Comparison of ENCODE assay signal across 7 mouse cellular contexts in genomic region chr1:133492986-133493741, GRCm38 (mm10).
A peak's percentile ranks its signal among the peaks of the same experiment; 100 is the strongest.
DNase-seq lines count a peak whose midpoint lies in the region; ATAC-seq lines count a peak whose summit lies in the region.

No protein-coding gene starts in this region.

- ATAC-seq in embryonic facial prominence, embryonic 14.5 days (ENCODE audit: low read depth): peak; percentile 67
- peak; percentile 75 for ATAC-seq in heart, embryonic 15.5 days (replicated peaks; ENCODE audit: insufficient number of reproducible peaks, insufficient read depth, low FRiP score, low read depth)
- peak; percentile 83 for ATAC-seq in kidney, embryonic 16.5 days (ENCODE audit: low FRiP score, low TSS enrichment)
- ATAC-seq in liver, embryonic 15.5 days (ENCODE audit: insufficient read depth): peak; percentile 34; the same call in 1 of the 2 replicates
- peak; percentile 74 for ATAC-seq in neural tube, embryonic 12.5 days (ENCODE audit: low FRiP score, low read depth)

- no peaks in the 10 kb centered on the region for H3K9me3 ChIP-seq in embryonic facial prominence, embryonic 14.5 days (ENCODE audit: control insufficient read depth, low read length)
- H3K9me3 ChIP-seq in heart, embryonic 15.5 days (replicated peaks): no peaks in the 10 kb centered on the region
- no peaks in the 10 kb centered on the region for H3K9me3 ChIP-seq in kidney, embryonic 16.5 days (ENCODE audit: low read length)
- no peaks in the 10 kb centered on the region for H3K9me3 ChIP-seq in liver, embryonic 15.5 days (replicated peaks)
- no peaks in the 10 kb centered on the region for H3K9me3 ChIP-seq in neural tube, embryonic 12.5 days

- H3K27me3 ChIP-seq in embryonic facial prominence, embryonic 14.5 days (replicated peaks; ENCODE audit: control insufficient read depth, insufficient read depth, low read length): no peaks in the 10 kb centered on the region
- no peaks in the 10 kb centered on the region for H3K27me3 ChIP-seq in heart, embryonic 15.5 days
- H3K27me3 ChIP-seq in kidney, embryonic 16.5 days (ENCODE audit: insufficient read depth, low read length): no peaks in the 10 kb centered on the region
- peaks cover 9% of the 10 kb centered on the region; the same call in 1 of the 2 replicates for H3K27me3 ChIP-seq in liver, embryonic 15.5 days
- no peaks in the 10 kb centered on the region for H3K27me3 ChIP-seq in neural tube, embryonic 12.5 days (replicated peaks)

- DNase-seq in adrenal gland, postnatal 36 days: peak; percentile 49 to 69
- DNase-seq in embryonic facial prominence, embryonic 14.5 days (ENCODE audit: low spot score): peak; percentile 83
- DNase-seq in thymus, postnatal 0 days (ENCODE audit: low spot score): peak; percentile 58

- peak overlapping the region; percentile 75 for H3K9ac ChIP-seq in embryonic facial prominence, embryonic 14.5 days (ENCODE audit: low read depth, low read length)
- peak overlapping the region; percentile 64 for H3K9ac ChIP-seq in heart, embryonic 15.5 days
- H3K9ac ChIP-seq in kidney, embryonic 16.5 days (replicated peaks; ENCODE audit: low read length): peak overlapping the region; percentile 75
- H3K9ac ChIP-seq in liver, embryonic 15.5 days: 0 out of 2 replicates have a peak overlapping the region, but pooled peaks have one; percentile 6
- H3K9ac ChIP-seq in neural tube, embryonic 12.5 days: peak overlapping the region; percentile 55

- peak overlapping the region; percentile 95 for H3K4me2 ChIP-seq in embryonic facial prominence, embryonic 14.5 days (ENCODE audit: low read depth, low read length)
- peak overlapping the region; percentile 83 for H3K4me2 ChIP-seq in heart, embryonic 15.5 days
- peak overlapping the region; percentile 71 for H3K4me2 ChIP-seq in kidney, embryonic 16.5 days (replicated peaks; ENCODE audit: low read depth, low read length)
- H3K4me2 ChIP-seq in liver, embryonic 15.5 days: peak overlapping the region; percentile 69
- peak overlapping the region; percentile 67 for H3K4me2 ChIP-seq in neural tube, embryonic 12.5 days (replicated peaks)

- 1% methylated on average over 28 of the region's 29 CpGs for WGBS in embryonic facial prominence, embryonic 14.5 days
- 2% methylated on average over 29 of the region's 29 CpGs for WGBS in heart, embryonic 15.5 days
- WGBS in kidney, embryonic 16.5 days: 2% methylated on average over 29 of the region's 29 CpGs
- 3% methylated on average over 29 of the region's 29 CpGs for WGBS in liver, embryonic 15.5 days (ENCODE audit: insufficient replicate concordance)
- under 1% methylated on average over 29 of the region's 29 CpGs for WGBS in neural tube, embryonic 12.5 days

- H3K27ac ChIP-seq in embryonic facial prominence, embryonic 14.5 days (replicated peaks; ENCODE audit: low read depth, low read length): peak overlapping the region; percentile 88
- peak overlapping the region; percentile 81 for H3K27ac ChIP-seq in heart, embryonic 15.5 days
- peak overlapping the region; percentile 95 for H3K27ac ChIP-seq in kidney, embryonic 16.5 days (ENCODE audit: low read length)
- no peak overlapping the region for H3K27ac ChIP-seq in liver, embryonic 15.5 days (replicated peaks)
- H3K27ac ChIP-seq in neural tube, embryonic 12.5 days: peak overlapping the region; percentile 96

- H3K36me3 ChIP-seq in embryonic facial prominence, embryonic 14.5 days (ENCODE audit: control insufficient read depth, insufficient read depth, low read length): no peaks in the 10 kb centered on the region
- no peaks in the 10 kb centered on the region for H3K36me3 ChIP-seq in heart, embryonic 15.5 days
- H3K36me3 ChIP-seq in kidney, embryonic 16.5 days (ENCODE audit: insufficient read depth, low read length): no peaks in the 10 kb centered on the region
- no peaks in the 10 kb centered on the region for H3K36me3 ChIP-seq in liver, embryonic 15.5 days (replicated peaks)
- H3K36me3 ChIP-seq in neural tube, embryonic 12.5 days: no peaks in the 10 kb centered on the region

- H3K4me1 ChIP-seq in embryonic facial prominence, embryonic 14.5 days (ENCODE audit: control insufficient read depth, insufficient read depth, low read length): peaks cover 14% of the 10 kb centered on the region
- peaks cover 24% of the 10 kb centered on the region for H3K4me1 ChIP-seq in heart, embryonic 15.5 days (replicated peaks)
- H3K4me1 ChIP-seq in kidney, embryonic 16.5 days (ENCODE audit: insufficient read depth, low read length): peaks cover 27% of the 10 kb centered on the region
- H3K4me1 ChIP-seq in liver, embryonic 15.5 days (replicated peaks): peaks cover 12% of the 10 kb centered on the region
- H3K4me1 ChIP-seq in neural tube, embryonic 12.5 days: peaks cover 23% of the 10 kb centered on the region

- peak overlapping the region; percentile 44 for H3K4me3 ChIP-seq in embryonic facial prominence, embryonic 14.5 days (ENCODE audit: low read depth, low read length)
- H3K4me3 ChIP-seq in heart, embryonic 15.5 days: peak overlapping the region; percentile 47
- peak overlapping the region; percentile 43 for H3K4me3 ChIP-seq in kidney, embryonic 16.5 days (ENCODE audit: low read length)
- peak overlapping the region; percentile 33 for H3K4me3 ChIP-seq in liver, embryonic 15.5 days (replicated peaks)
- peak overlapping the region; percentile 31 for H3K4me3 ChIP-seq in neural tube, embryonic 12.5 days

Comparison
In these comparisons a context has a peak if more than half of its experiments do, and no peak if none do; other contexts are left out.
1. H3K9ac ChIP-seq: peak in every context shown above with its lines; median percentile 75 in embryonic facial prominence, embryonic 14.5 days; 75 in kidney, embryonic 16.5 days; 64 in heart, embryonic 15.5 days; 55 in neural tube, embryonic 12.5 days; 6 in liver, embryonic 15.5 days.